Mouse (Mus musculus) bone marrow, adult 2 months (tissue): ENCODE measurements around the gene Grb2. TPM values are rescaled to one million over a fixed set of nuclear protein-coding genes. Genes with fewer than 3 reads are reported as not detected.

Source experiments
- H3K27ac ChIP-seq: fragments of 200-500 bp; 2 replicates; pipeline ENCODE4 v1.5.1; 2012; ENCODE audit warnings: low read depth, mild to moderate bottlenecking, control low read depth, inconsistent platforms, low read length; ENCODE audit not compliant: control insufficient read depth, poor library complexity, insufficient read depth
- H3K4me1 ChIP-seq: fragments of 200-500 bp; 2 replicates; pipeline ENCODE4 v1.6.1; 2011; ENCODE audit warnings: low read length; ENCODE audit not compliant: control insufficient read depth, insufficient read depth
- H3K4me3 ChIP-seq: fragments of 200-500 bp; replicated peaks from 2 replicates; pipeline ENCODE3; 2011; ENCODE audit warnings: mild to moderate bottlenecking, low read depth, low read length, control low read depth; ENCODE audit not compliant: control insufficient read depth
- CTCF ChIP-seq: fragments of 200-500 bp; IDR thresholded peaks from 2 replicates; pipeline ENCODE4 v1.5.1; 2011; ENCODE audit warnings: low read length, control low read depth; ENCODE audit not compliant: control insufficient read depth, insufficient read depth
- POLR2A ChIP-seq: fragments of 200-500 bp; IDR thresholded peaks from 2 replicates; pipeline ENCODE4 v1.6.1; 2011; ENCODE audit warnings: low read depth, mild to moderate bottlenecking, control low read depth, low read length, borderline replicate concordance; ENCODE audit not compliant: control insufficient read depth
- WGBS: fragments of 180-500 bp; shearing (Covaris S2); methylation state at CpG from one replicate; pipeline ENCODE4 v1.1.7; 2018; 5-methylcytosine and 5-hydroxymethylcytosine counted together
- polyA plus RNA-seq: library from polyadenylated mRNA; stranded (reverse); fragments of >200 nt; gene quantifications from 2 replicates; pipeline ENCODE4 v1.2.4, GENCODE M21; 2011; ENCODE audit warnings: low replicate concordance; ENCODE audit not compliant: missing spikeins, insufficient read depth, insufficient read length

The Grb2 gene
- polyA plus RNA-seq, 1 experiment, result 53.6 TPM

GRCm38 (mm10) chr11:115606733-115607132 lies 101.7 kb downstream of the Grb2 start:
- peaks cover 3% of the 10 kb centered on the region for H3K4me1 ChIP-seq
- no peak for TF ChIP-seq CTCF
- no peak for TF ChIP-seq POLR2A
- no peak overlapping the region for H3K27ac ChIP-seq
- no peak overlapping the region for H3K4me3 ChIP-seq
- WGBS, result 93% methylated on average over 18 of the region's 18 CpGs

GRCm38 (mm10) chr11:115604304-115604696 lies 104.1 kb downstream of the Grb2 start:
- no peak for TF ChIP-seq CTCF
- TF ChIP-seq POLR2A, result no peak
- peak overlapping the region; percentile 96 for H3K27ac ChIP-seq
- H3K4me1 ChIP-seq, result peaks cover 9% of the 10 kb centered on the region
- peak overlapping the region; percentile 98 for H3K4me3 ChIP-seq
- under 1% methylated on average over 26 of the region's 26 CpGs for WGBS

GRCm38 (mm10) chr11:115603476-115604303 lies 104.7 kb downstream of the Grb2 start, which contains the start of the genes Mrps7 and Gga3:
Mrps7 (plus strand) TSS chr11:115603925.
Gga3 (minus strand) TSS chr11:115604051.
- WGBS, result under 1% methylated on average over 93 of the region's 93 CpGs
- Histone ChIP-seq H3K27ac (peak within 1 kb of the TSS; percentile 96), H3K4me1 (peaks cover 9% of the 10 kb centered on the region), H3K4me3 (peak within 1 kb of the TSS; percentile 98)
- TF ChIP-seq POLR2A, result peak; percentile 67
- no peak; the same call in 1 of the 2 replicates for TF ChIP-seq CTCF

GRCm38 (mm10) chr11:115603128-115603475 lies 105.3 kb downstream of the Grb2 start:
- TF ChIP-seq POLR2A, result no peak
- TF ChIP-seq CTCF, result no peak
- Histone ChIP-seq H3K4me3 (peak overlapping the region; percentile 98), H3K27ac (peak overlapping the region; percentile 96), H3K4me1 (peaks cover 10% of the 10 kb centered on the region)
- 3% methylated on average over 15 of the region's 15 CpGs for WGBS

GRCm38 (mm10) chr11:115601174-115601573 lies 107.2 kb downstream of the Grb2 start:
- peaks cover 10% of the 10 kb centered on the region for H3K4me1 ChIP-seq

GRCm38 (mm10) chr11:115600743-115601142 lies 107.7 kb downstream of the Grb2 start:
- Histone ChIP-seq H3K27ac (no peak overlapping the region), H3K4me3 (no peak overlapping the region), H3K4me1 (peaks cover 10% of the 10 kb centered on the region)
- 78% methylated on average over 15 of the region's 15 CpGs for WGBS
- TF ChIP-seq CTCF, result no peak
- no peak for TF ChIP-seq POLR2A

More at GRCm38 (mm10) chr11:115601174-115601573, 107.2 kb downstream of the Grb2 start:
- Histone ChIP-seq H3K27ac (no peak overlapping the region; the same call in 1 of the 2 replicates), H3K4me3 (no peak overlapping the region)
- 10% methylated on average over 4 of the region's 4 CpGs for WGBS
- TF ChIP-seq CTCF (no peak), POLR2A (no peak)

GRCm38 (mm10) chr11:115599722-115600121 lies 108.7 kb downstream of the Grb2 start:
- TF ChIP-seq CTCF, result no peak
- no peak for TF ChIP-seq POLR2A
- H3K4me1 ChIP-seq, result peaks cover 10% of the 10 kb centered on the region
- 80% methylated on average over 7 of the region's 7 CpGs for WGBS
- no peak overlapping the region for H3K27ac ChIP-seq
- H3K4me3 ChIP-seq, result no peak overlapping the region

- peaks cover 10% of the 10 kb centered on the region for H3K4me1 ChIP-seq
- H3K27ac ChIP-seq, result no peak overlapping the region
- no peak for TF ChIP-seq CTCF
- no peak for TF ChIP-seq POLR2A
- no peak overlapping the region for H3K4me3 ChIP-seq
- 42% methylated on average over 4 of the region's 4 CpGs for WGBS
These were observed 110.1 kb downstream of the Grb2 start for GRCm38 (mm10) chr11:115598309-115598708.
